Mouse (Mus musculus): ENCODE measurements around the gene Dock4.
A peak's percentile ranks its signal among the peaks of the same experiment; 100 is the strongest.

The Dock4 gene

DNA sequence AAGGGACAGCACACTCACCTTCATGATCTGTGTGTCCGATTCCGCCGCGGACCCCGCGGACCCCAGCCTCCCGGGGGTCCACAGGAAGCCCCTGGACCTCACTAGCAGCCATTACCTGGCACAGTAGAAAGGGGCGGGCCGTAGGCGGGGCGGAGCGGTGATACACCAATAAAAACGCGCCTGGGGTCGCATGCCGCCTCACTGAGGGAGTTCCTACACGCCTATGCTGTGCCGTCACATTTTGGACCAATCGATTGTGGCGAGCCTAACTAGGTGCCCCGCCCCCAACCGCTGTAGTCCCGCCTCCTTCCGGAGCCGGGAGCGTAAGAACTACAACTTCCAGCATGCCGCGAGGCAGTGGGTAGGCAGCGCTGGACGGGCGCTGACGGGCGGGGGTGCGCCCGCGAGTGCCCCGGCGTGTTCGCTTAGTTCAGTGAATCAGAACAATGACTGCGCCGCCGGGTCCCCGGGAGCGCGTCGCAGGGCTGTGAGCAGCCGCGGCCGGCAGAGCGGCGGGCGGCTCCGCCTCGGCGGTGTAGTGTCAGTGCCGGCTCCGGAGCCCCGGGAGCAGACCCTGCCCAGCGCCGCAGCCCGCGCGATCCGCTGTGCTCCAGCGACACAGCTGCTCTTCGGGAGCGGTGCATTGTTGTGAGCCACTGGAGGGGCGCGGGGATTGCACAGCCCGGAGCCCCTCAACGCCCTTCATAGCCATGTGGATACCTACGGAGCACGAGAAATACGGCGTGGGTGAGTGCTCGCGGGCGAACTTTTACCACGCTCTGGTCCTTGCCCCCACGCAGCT lies at the start of gene Dock4, which contains the start of gene Zfp277:
TSS of gene Dock4 (plus strand) at position 305 of the 802 bp plus-strand sequence.
TSS of gene Zfp277 (minus strand) at position 255 of the 802 bp plus-strand sequence.
- peak; percentile 99 for DNase-seq (ENCODE audit: low read depth, low spot score)

DNA sequence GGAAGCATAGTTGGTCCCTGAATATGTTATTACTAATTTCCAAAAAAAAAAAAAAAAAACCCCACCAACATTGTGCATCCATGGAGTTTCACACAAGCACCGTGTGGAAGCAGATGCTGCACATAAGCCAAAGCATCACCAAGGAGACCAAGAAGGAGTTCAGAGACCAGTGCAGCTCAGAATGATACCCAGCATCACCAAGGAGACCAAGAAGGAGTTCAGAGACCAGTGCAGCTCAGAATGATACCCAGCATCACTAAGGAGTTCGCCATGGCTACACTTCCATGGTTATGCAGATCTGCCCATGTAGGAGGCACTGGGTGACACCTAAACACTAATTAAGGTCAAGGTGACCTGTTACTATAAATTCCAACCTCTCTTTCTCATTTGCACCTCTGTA lies 46.8 kb upstream of the Dock4 start:
- DNase-seq (ENCODE audit: low read depth, low spot score), result no peak

- no peak for DNase-seq (ENCODE audit: low read depth, low spot score)
Observed at GRCm38 (mm10) chr12:40399386-40399785, 46.4 kb upstream of the Dock4 start.

- no peak for DNase-seq (ENCODE audit: low read depth, low spot score)
Observed at GRCm38 (mm10) chr12:40399812-40400211, 45.9 kb upstream of the Dock4 start.

GRCm38 (mm10) chr12:40414682-40415311 lies 31.0 kb upstream of the Dock4 start:
- no peak for DNase-seq (ENCODE audit: low read depth, low spot score)

- DNase-seq (ENCODE audit: low read depth, low spot score), result no peak
Observed at GRCm38 (mm10) chr12:40415312-40415925, 30.3 kb upstream of the Dock4 start.

DNA sequence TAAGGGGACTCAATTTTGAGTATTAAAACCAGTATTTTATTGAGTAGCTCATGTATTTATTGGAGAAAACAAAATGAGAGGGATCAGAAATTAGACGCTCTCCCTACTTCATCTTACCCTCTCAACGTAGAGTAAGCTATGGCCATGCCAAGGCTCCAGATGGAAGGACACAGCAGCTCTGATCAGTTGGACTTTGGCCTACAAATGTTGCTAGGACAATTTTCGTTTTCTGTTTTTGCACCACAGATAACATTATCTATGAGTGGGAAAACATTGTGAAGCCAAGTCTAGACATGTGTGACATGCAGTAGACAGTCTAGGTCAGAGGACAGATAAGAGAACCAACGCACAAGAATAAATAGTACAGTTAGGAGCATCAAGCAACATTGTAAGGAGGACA lies 28.5 kb upstream of the Dock4 start:
- no peak for DNase-seq (ENCODE audit: low read depth, low spot score)

GRCm38 (mm10) chr12:40424991-40425390 lies 20.8 kb upstream of the Dock4 start:
- DNase-seq (ENCODE audit: low read depth, low spot score), result peak; percentile 13

GRCm38 (mm10) chr12:40427606-40428005 lies 18.1 kb upstream of the Dock4 start:
- DNase-seq (ENCODE audit: low read depth, low spot score), result peak; percentile 71

DNA sequence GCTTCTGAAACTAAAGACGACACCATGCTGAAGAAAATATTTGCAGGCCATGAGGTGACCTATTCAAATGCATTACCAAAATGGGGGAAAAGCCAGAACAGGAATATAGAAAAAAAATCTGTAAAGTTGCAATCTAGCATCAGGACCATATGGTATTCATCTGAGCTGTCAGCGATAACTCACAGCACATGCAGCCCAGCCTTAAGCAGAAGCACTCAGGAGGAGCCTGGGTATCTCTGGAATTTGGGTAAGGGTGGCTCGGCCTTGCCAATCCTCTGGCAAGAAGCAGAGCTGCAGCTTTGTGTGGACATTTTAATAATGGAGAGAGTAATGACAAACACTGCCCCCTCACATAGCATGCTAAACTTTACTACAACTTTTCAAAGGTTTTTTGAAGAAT lies 15.8 kb upstream of the Dock4 start:
- no peak for DNase-seq (ENCODE audit: low read depth, low spot score)

DNA sequence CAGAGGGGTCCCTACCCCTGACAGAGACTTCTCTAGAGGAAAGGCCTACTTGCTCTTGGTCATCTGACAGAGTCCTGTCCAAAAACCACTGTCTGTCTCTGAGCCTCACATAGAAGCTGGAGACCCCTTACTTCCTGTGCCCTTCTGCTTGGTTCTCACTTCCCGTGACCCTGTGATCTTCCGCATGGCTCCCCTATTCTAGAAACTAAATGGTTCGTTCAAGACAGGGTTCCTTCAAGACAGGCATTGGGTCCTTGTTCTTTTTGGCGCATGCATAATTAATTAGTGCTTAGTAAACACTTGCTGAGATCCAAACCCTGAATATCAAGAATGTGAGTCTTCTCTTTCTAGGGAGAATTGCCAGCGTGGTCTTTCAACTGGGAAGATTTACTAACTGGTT lies 14.7 kb upstream of the Dock4 start:
- DNase-seq (ENCODE audit: low read depth, low spot score), result no peak

- DNase-seq (ENCODE audit: low read depth, low spot score), result no peak
Observed at GRCm38 (mm10) chr12:40434101-40434500, 11.7 kb upstream of the Dock4 start.

DNA sequence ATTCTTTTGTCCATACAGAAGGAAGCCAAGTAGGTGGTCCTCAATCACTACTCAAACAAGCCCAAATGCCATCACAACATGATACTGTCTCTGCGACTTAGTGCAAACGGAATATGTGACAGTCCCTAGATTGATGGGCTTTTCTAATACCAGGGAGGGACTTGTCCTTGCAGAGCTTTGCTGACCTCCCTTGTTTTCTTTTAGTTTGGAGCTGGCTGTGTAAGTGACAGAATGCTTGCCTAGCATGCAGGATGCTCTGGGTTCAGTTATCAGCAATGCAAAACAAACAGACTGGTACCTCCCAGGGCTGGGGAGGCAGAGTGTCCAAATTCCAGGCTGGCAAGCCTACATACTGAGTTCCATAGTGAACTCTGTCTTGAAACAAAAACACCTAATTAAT lies 7.7 kb upstream of the Dock4 start:
- no peak for DNase-seq (ENCODE audit: low read depth, low spot score)

- no peak for DNase-seq (ENCODE audit: low read depth, low spot score)
Observed at GRCm38 (mm10) chr12:40445206-40445605, 546 bp upstream of the Dock4 start.

DNA sequence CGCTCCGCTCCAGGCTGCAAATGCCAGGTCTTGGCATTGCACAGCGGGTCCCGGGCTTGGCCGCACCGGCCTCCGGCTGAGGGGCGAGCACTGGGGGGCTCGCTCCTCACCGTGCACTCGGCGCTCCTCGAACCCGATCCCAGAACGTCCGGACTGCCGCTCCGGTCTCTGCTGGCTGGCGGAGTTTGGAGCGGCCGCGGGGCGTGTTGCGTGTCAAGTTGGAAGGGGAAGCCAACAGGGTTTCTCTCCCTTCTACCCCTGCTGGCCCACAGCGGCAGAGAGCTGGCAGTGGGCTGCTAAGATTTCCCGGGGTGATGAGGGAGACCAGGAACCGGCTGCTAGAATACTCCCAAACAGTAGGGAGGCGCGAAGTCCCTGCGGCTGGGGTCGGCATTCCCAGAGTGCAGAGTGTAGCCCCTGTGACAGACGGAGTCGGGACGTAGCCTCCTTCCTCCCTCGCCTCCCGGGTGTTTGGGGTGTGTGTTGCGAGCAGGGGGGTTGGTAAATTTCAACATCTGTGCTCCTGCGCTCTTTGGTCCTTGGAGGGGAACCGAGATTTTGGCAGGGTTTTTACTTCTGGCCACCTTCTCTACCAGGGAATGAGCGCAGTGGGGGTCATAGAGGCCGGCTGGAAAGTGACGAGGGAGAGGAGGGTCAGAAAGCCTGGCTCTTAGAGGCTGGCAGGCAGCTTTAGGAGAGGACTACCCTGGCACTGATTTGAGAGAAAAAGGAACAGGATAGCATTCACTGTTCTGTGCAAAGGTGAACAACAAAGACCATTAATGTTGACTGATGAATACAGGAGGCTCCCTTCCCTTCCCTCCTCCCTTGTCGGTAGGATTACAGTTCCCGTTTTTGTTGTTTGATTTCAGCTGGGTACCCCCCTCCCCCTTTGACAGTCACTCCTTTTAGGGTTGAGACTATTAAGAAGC lies 964 bp downstream of the Dock4 start:
- DNase-seq (ENCODE audit: low read depth, low spot score), result peak; percentile 43

DNA sequence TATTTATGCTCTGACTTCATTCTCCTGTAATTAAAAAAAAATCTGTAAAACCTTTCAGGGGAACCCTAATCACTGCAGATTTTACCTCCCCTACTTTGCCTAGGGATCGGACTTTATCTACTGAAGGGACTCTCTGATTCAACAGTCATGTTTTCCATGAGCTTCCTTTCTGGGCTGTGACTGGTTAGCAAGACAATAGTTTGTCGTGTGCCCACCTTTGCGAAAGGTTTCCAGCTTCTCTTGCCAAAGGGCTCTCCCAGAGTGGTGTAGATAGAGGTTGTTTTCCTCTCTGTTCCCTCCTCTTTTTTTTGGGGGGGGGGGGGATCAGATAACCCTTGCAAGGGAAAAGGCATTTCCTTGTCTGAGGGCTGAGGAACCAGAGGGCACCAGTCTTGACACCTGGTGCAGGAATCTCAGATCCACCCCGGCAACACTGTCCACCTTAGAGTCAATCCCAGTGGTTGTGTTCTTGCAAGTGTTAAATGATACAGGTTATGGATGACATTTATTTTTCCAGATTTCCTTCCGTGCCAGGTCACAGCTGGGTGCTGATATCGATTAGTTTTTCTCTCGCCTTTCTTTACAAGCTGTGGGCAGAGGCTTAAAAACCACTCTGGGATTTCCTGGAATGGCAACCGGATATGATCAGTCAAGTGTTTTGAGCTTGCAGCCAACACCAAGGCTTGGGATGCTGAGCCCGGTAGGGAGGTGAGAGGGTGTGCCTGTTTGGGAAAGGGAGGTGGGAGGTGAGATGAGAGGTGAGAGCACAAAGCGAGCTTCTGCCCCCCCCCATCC lies 2.0 kb downstream of the Dock4 start:
- DNase-seq (ENCODE audit: low read depth, low spot score), result peak; percentile 26

- DNase-seq (ENCODE audit: low read depth, low spot score), result no peak
Observed at GRCm38 (mm10) chr12:40449119-40449795, 3.5 kb downstream of the Dock4 start.

DNA sequence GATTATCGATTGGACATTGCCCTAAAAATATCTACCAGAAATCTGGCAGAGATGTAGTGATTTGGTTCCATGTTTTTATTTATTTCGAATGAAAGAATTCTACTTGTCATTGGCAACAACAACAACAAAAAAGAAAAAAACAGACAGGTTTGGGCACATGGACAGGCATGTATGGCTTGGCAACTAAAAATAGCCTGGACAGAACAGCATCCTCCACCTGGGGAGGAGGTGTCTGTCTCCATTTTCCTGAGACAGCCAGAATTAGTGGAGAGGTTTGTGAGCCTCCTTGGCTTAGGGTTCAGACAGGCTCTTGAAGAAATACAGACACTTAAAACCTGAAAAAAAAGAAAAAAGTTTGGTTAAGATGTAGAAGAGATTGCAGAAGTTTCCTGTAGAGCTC lies 10.8 kb downstream of the Dock4 start:
- DNase-seq (ENCODE audit: low read depth, low spot score), result no peak

DNA sequence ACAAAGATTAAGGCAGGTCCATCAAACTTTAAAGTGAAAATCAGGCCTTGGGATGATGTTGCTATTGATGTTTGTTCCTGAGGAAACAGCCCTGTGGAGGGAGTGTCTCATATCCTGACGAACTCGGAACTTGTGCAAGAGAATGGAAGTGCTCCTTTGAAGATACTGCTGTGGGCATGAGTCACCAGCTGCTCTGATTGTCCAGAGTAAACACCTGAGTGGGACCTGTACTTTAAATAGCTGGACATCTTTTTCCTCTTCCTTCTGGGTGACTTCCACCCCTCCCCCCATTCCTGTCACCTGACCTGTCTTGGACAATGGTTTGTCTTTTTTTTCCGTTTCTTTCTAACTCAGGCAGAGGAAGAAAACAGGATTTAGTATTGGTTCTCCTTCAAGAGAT lies 13.2 kb downstream of the Dock4 start:
- DNase-seq (ENCODE audit: low read depth, low spot score), result no peak

DNA sequence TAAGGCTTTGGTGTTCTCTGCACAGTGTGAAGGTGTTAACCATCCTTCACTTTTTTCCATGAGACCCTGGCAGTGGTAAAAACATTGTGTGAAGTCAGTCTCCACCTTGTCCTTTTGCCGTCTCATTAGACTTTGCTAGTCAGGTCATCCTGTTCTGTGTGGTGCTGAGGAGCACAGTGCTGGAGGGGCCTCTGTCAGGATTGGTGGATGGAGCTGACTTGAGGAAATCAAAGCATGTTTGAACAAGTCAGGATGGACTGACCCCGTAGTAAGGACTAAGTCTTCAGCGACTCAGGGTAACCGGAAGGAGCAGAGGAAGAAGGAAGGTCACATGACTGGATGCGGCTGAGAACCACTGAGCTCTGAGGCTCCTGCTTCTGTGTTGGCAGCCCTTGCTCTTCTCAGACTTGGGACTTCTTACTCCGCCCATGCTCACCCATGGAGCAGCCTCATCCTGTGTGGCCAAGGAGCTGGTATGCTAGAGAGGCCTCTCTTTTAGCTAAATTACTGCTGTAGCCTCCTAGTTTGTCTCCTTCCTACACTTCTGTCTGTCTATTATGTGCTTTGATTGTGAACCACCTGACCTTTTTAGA lies 14.0 kb downstream of the Dock4 start:
- no peak for DNase-seq (ENCODE audit: low read depth, low spot score)

Measured in CD4-positive, CD25-positive, alpha-beta regulatory T cell, adult 2 months (primary cell).